Mouse (Mus musculus): ENCODE data around the gene Tmem191c.

DNA sequence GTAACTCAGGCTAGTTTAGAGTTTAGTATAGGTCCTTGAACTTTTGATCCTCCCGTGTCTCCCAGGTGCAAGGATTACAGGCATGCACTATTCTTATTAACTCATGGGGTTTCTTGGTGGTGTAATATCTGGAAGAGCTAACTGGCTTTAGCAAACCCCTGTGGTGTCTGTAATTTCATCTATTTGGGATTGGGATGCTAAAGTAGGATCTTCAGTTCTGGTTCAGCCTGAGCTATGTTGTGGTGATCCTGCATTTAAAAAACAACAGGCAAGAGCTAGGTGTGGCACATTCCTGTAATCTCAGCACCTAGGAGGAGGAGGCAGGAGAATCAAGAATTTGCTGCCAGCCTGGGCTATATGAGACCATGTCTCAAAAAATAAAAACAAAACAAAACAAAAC lies 30.9 kb upstream of the Tmem191c start:
- TF ChIP-seq CTCF (IDR thresholded peaks at IDR 0.05; ENCODE audit: low read depth, low read length) (no peak), POLR2A (IDR thresholded peaks at IDR 0.05; ENCODE audit: insufficient read depth, low read length) (no peak)
